Mouse (Mus musculus): ENCODE results near the gene Gm20696.

DNA sequence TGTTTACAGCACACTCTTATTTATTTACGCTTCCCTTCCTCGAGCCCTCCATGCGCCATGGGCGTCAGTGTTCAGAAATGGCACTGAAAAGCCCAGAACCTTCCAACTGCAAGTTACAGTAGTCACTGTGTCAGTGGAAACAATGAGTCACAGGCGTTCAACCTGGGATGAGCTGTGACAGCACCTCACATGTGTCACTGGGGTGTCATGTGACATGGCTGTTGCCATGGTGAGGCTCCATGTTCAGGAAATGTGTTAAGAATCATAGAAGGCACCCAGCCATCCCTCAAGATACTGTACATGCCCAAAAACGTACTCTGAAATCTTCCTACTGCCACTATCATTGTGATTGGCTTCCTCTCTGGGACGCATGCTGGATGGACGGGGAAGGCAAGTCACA, 245.9 kb downstream of the Gm20696 start:
- TF ChIP-seq EP300 (IDR thresholded peaks at IDR 0.05; ENCODE audit: low read depth): no peak
- no peak for TF ChIP-seq CTCF (IDR thresholded peaks at IDR 0.05; ENCODE audit: low read depth)

All from liver, embryonic 14.5 days (tissue).